Mouse (Mus musculus): ENCODE measurements at regions not wholly inside any gene's neighbourhood (a gene's known extent, or its start where the extent isn't known, plus 50 kb on each side); places are given as distances from the start of the nearest gene placed in this dataset.
"Not testable (repeated sequence)": the region's sequence is repeated elsewhere in the genome, so short reads cannot be mapped to it uniquely, and the experiment has no call there.

GRCm38 (mm10) chr6:47679946-47680345, 84.8 kb upstream of the Ezh2 start:
- not testable (repeated sequence) for ATAC-seq (replicated peaks in 1 of 2; ENCODE audit: insufficient read depth in 1 of 2, low FRiP score in 2 of 2, low TSS enrichment in 1 of 2, low read depth in 1 of 2, poor library complexity in 2 of 2, severe bottlenecking in 2 of 2)

GRCm38 (mm10) chr6:47672741-47673140, 77.6 kb upstream of the Ezh2 start:
- not testable (repeated sequence) for ATAC-seq (replicated peaks in 1 of 2; ENCODE audit: insufficient read depth in 1 of 2, low FRiP score in 2 of 2, low TSS enrichment in 1 of 2, low read depth in 1 of 2, poor library complexity in 2 of 2, severe bottlenecking in 2 of 2)

- ATAC-seq (replicated peaks in 1 of 2; ENCODE audit: insufficient read depth in 1 of 2, low FRiP score in 2 of 2, low TSS enrichment in 1 of 2, low read depth in 1 of 2, poor library complexity in 2 of 2, severe bottlenecking in 2 of 2), result not testable (repeated sequence)
Measured at GRCm38 (mm10) chr6:47652880-47653279, 57.7 kb upstream of the Ezh2 start.

GRCm38 (mm10) chr6:47651385-47651718, 56.2 kb upstream of the Ezh2 start:
- peak in 1 of 2 experiments; percentile 24; a peak in 1 of 4 replicates for ATAC-seq (replicated peaks in 1 of 2; ENCODE audit: insufficient read depth in 1 of 2, low FRiP score in 2 of 2, low TSS enrichment in 1 of 2, low read depth in 1 of 2, poor library complexity in 2 of 2, severe bottlenecking in 2 of 2)

GRCm38 (mm10) chr6:47650463-47651384, 55.6 kb upstream of the Ezh2 start:
- ATAC-seq (replicated peaks in 1 of 2; ENCODE audit: insufficient read depth in 1 of 2, low FRiP score in 2 of 2, low TSS enrichment in 1 of 2, low read depth in 1 of 2, poor library complexity in 2 of 2, severe bottlenecking in 2 of 2), result peak; percentile 98 to 99

- ATAC-seq (replicated peaks in 1 of 2; ENCODE audit: insufficient read depth in 1 of 2, low FRiP score in 2 of 2, low TSS enrichment in 1 of 2, low read depth in 1 of 2, poor library complexity in 2 of 2, severe bottlenecking in 2 of 2), result no peak
Measured at GRCm38 (mm10) chr6:47649961-47650360, 54.8 kb upstream of the Ezh2 start.

GRCm38 (mm10) chr6:47649451-47649931, 54.4 kb upstream of the Ezh2 start:
- no peak for ATAC-seq (replicated peaks in 1 of 2; ENCODE audit: insufficient read depth in 1 of 2, low FRiP score in 2 of 2, low TSS enrichment in 1 of 2, low read depth in 1 of 2, poor library complexity in 2 of 2, severe bottlenecking in 2 of 2)

GRCm38 (mm10) chr6:47648899-47649298, 53.8 kb upstream of the Ezh2 start:
- no peak for ATAC-seq (replicated peaks in 1 of 2; ENCODE audit: insufficient read depth in 1 of 2, low FRiP score in 2 of 2, low TSS enrichment in 1 of 2, low read depth in 1 of 2, poor library complexity in 2 of 2, severe bottlenecking in 2 of 2)

- ATAC-seq (replicated peaks in 1 of 2; ENCODE audit: insufficient read depth in 1 of 2, low FRiP score in 2 of 2, low TSS enrichment in 1 of 2, low read depth in 1 of 2, poor library complexity in 2 of 2, severe bottlenecking in 2 of 2), result no peak
Measured at GRCm38 (mm10) chr6:47648316-47648715, 53.2 kb upstream of the Ezh2 start.

GRCm38 (mm10) chr6:47647876-47648275, 52.7 kb upstream of the Ezh2 start:
- ATAC-seq (replicated peaks in 1 of 2; ENCODE audit: insufficient read depth in 1 of 2, low FRiP score in 2 of 2, low TSS enrichment in 1 of 2, low read depth in 1 of 2, poor library complexity in 2 of 2, severe bottlenecking in 2 of 2), result no peak

- ATAC-seq (replicated peaks in 1 of 2; ENCODE audit: insufficient read depth in 1 of 2, low FRiP score in 2 of 2, low TSS enrichment in 1 of 2, low read depth in 1 of 2, poor library complexity in 2 of 2, severe bottlenecking in 2 of 2), result no peak
Measured at GRCm38 (mm10) chr6:47646731-47647567, 51.8 kb upstream of the Ezh2 start.

GRCm38 (mm10) chr6:47646022-47646421, 50.9 kb upstream of the Ezh2 start:
- ATAC-seq (replicated peaks in 1 of 2; ENCODE audit: insufficient read depth in 1 of 2, low FRiP score in 2 of 2, low TSS enrichment in 1 of 2, low read depth in 1 of 2, poor library complexity in 2 of 2, severe bottlenecking in 2 of 2), result no peak

Data from hematopoietic stem cell, adult 5-6 weeks (primary cell).